Comparison of ENCODE assay signal across 8 mouse cellular contexts in genomic region chr4:150914290-150914733, GRCm38 (mm10). TPM values are rescaled to one million over a fixed set of nuclear protein-coding genes. Genes with fewer than 3 reads are reported as not detected.
A peak's percentile ranks its signal among the peaks of the same experiment; 100 is the strongest.
DNase-seq lines count a peak whose midpoint lies in the region; ATAC-seq and TF ChIP-seq lines count a peak whose summit lies in the region.

Park7 (minus strand) TSS chr4:150914437.
Tnfrsf9 (plus strand) TSS chr4:150914562.

- peak; percentile 93 for DNase-seq in 3134 (ENCODE audit: extremely low read depth, insufficient read length, low spot score)
- DNase-seq in adrenal gland, postnatal 36 days, result peak; percentile 97 to 98
- DNase-seq in heart, adult 8-10 months (ENCODE audit: low spot score), result peak; percentile 96
- DNase-seq in kidney, adult 9 months, result peak; percentile 98
- peak; percentile 98 for DNase-seq in limb, embryonic 14.5 days (ENCODE audit: low spot score)
- peak; percentile 98 for DNase-seq in midbrain, postnatal 0 days (ENCODE audit: low spot score)
- DNase-seq in spleen, postnatal 14 days (ENCODE audit: low spot score in 2 of 2), result peak; percentile 90 to 94

- peak; percentile 84 for TF ChIP-seq CTCF in midbrain, postnatal 0 days (IDR thresholded peaks at IDR 0.05)

- H3K9ac ChIP-seq in embryonic facial prominence, embryonic 13.5 days, result peak within 1 kb of the TSS; percentile 88
- H3K9ac ChIP-seq in limb, embryonic 14.5 days (ENCODE audit: low read depth, low read length, severe bottlenecking), result peak within 1 kb of the TSS; percentile 89
- peak within 1 kb of the TSS; percentile 76 for H3K9ac ChIP-seq in midbrain, postnatal 0 days (replicated peaks; ENCODE audit: low read length, poor library complexity, severe bottlenecking)

- peak; percentile 74; the same call in 1 of the 2 replicates for TF ChIP-seq POLR2A in limb, embryonic 14.5 days (IDR thresholded peaks at IDR 0.05; ENCODE audit: borderline replicate concordance, extremely low read depth, insufficient read depth, insufficient read length)

- ATAC-seq in embryonic facial prominence, embryonic 13.5 days (ENCODE audit: insufficient number of reproducible peaks, insufficient read depth, low FRiP score, low TSS enrichment, low read depth), result peak; percentile 79
- ATAC-seq in limb, embryonic 14.5 days (ENCODE audit: low FRiP score, low read depth), result peak; percentile 90
- ATAC-seq in midbrain, postnatal 0 days (ENCODE audit: low FRiP score), result peak; percentile 84

- H3K27me3 ChIP-seq in embryonic facial prominence, embryonic 13.5 days, result no peaks in the 10 kb centered on the region
- no peaks in the 10 kb centered on the region for H3K27me3 ChIP-seq in limb, embryonic 14.5 days (ENCODE audit: control insufficient read depth, insufficient read depth, low read length)
- H3K27me3 ChIP-seq in midbrain, postnatal 0 days (ENCODE audit: insufficient read depth, low read length), result no peaks in the 10 kb centered on the region

- H3K4me3 ChIP-seq in embryonic facial prominence, embryonic 13.5 days, result peak within 1 kb of the TSS; percentile 58
- H3K4me3 ChIP-seq in limb, embryonic 14.5 days (replicated peaks; ENCODE audit: low read length), result peak within 1 kb of the TSS; percentile 73
- peak within 1 kb of the TSS; percentile 68 for H3K4me3 ChIP-seq in midbrain, postnatal 0 days (ENCODE audit: low read depth, low read length)

- peak within 1 kb of the TSS; percentile 71 for H3K4me2 ChIP-seq in embryonic facial prominence, embryonic 13.5 days
- peak within 1 kb of the TSS; percentile 85 for H3K4me2 ChIP-seq in limb, embryonic 14.5 days (replicated peaks; ENCODE audit: low read depth, low read length, severe bottlenecking)
- peak within 1 kb of the TSS; percentile 69 for H3K4me2 ChIP-seq in midbrain, postnatal 0 days (ENCODE audit: low read depth, low read length, poor library complexity, severe bottlenecking)

- under 1% methylated on average over 48 of the region's 48 CpGs for WGBS in embryonic facial prominence, embryonic 13.5 days
- WGBS in limb, embryonic 14.5 days, result under 1% methylated on average over 47 of the region's 48 CpGs
- WGBS in midbrain, postnatal 0 days, result under 1% methylated on average over 48 of the region's 48 CpGs

- peaks cover 18% of the 10 kb centered on the region for H3K4me1 ChIP-seq in embryonic facial prominence, embryonic 13.5 days
- H3K4me1 ChIP-seq in limb, embryonic 14.5 days (ENCODE audit: control insufficient read depth, insufficient read depth, low read length), result peaks cover 13% of the 10 kb centered on the region
- H3K4me1 ChIP-seq in midbrain, postnatal 0 days (ENCODE audit: insufficient read depth, low read length), result peaks cover 14% of the 10 kb centered on the region; the same call in 1 of the 2 replicates

- no peaks in the 10 kb centered on the region for H3K36me3 ChIP-seq in embryonic facial prominence, embryonic 13.5 days
- H3K36me3 ChIP-seq in limb, embryonic 14.5 days (ENCODE audit: control insufficient read depth, insufficient read depth, low read length), result no peaks in the 10 kb centered on the region
- no peaks in the 10 kb centered on the region for H3K36me3 ChIP-seq in midbrain, postnatal 0 days (ENCODE audit: insufficient read depth, low read length)

- H3K9me3 ChIP-seq in embryonic facial prominence, embryonic 13.5 days, result no peaks in the 10 kb centered on the region
- no peaks in the 10 kb centered on the region for H3K9me3 ChIP-seq in limb, embryonic 14.5 days (ENCODE audit: control insufficient read depth, low read length)
- H3K9me3 ChIP-seq in midbrain, postnatal 0 days (ENCODE audit: low read length), result no peaks in the 10 kb centered on the region

- peak within 1 kb of the TSS; percentile 89 for H3K27ac ChIP-seq in embryonic facial prominence, embryonic 13.5 days
- peak within 1 kb of the TSS; percentile 75 for H3K27ac ChIP-seq in limb, embryonic 14.5 days (replicated peaks; ENCODE audit: low read depth, low read length)
- peak within 1 kb of the TSS; percentile 77 for H3K27ac ChIP-seq in midbrain, postnatal 0 days (ENCODE audit: low read depth, low read length)

RNA-seq across cellular contexts. Expression of gene Park7, which starts in this region (rescaled TPM):
- total RNA-seq in adrenal gland, postnatal 36 days (2021), result 100 to 1,000 TPM; 283 to 288 TPM
- 449 and 477 TPM in 2 replicates for polyA plus RNA-seq in embryonic facial prominence, embryonic 13.5 days (2015; fragmentation: Nextera tagmentation; extraction: Ambion mirVana)
- total RNA-seq in heart, adult 8-10 months (2022), result 100 to 1,000 TPM; 275 to 312 (median 290) TPM
- 223 and 296 TPM in 2 replicates for polyA plus RNA-seq in limb, embryonic 14.5 days (2012; rRNA removed)
- polyA plus RNA-seq in limb, embryonic 14.5 days (2014; fragmentation: Nextera tagmentation; extraction: Ambion mirVana), result 415 and 416 TPM in 2 replicates
- total RNA-seq in midbrain, postnatal 0 days (2014; rRNA removed), result 167 and 180 TPM in 2 replicates
- polyA plus RNA-seq in midbrain, postnatal 0 days (2015; fragmentation: Nextera tagmentation; extraction: Ambion mirVana), result 427 and 453 TPM in 2 replicates

RNA-seq across cellular contexts. Expression of gene Tnfrsf9, which starts in this region (rescaled TPM):
- total RNA-seq in adrenal gland, postnatal 36 days (2021), result under 1 TPM in 1 of 2 experiments, not detected in 1; 0.50 TPM
- polyA plus RNA-seq in embryonic facial prominence, embryonic 13.5 days (2015; fragmentation: Nextera tagmentation; extraction: Ambion mirVana), result 0.39 and 0.51 TPM in 2 replicates
- under 1 TPM; 0.12 to 0.29 (median 0.22) TPM for total RNA-seq in heart, adult 8-10 months (2022)
- 0.79 and 0.80 TPM in 2 replicates for polyA plus RNA-seq in limb, embryonic 14.5 days (2012; rRNA removed)
- 0.08 and 0.19 TPM in 2 replicates for polyA plus RNA-seq in limb, embryonic 14.5 days (2014; fragmentation: Nextera tagmentation; extraction: Ambion mirVana)
- total RNA-seq in midbrain, postnatal 0 days (2014; rRNA removed), result not detected in 2 replicates
- polyA plus RNA-seq in midbrain, postnatal 0 days (2015; fragmentation: Nextera tagmentation; extraction: Ambion mirVana), result 0.25 and 0.29 TPM in 2 replicates

Comparison
In these comparisons a context has a peak if more than half of its experiments do, and no peak if none do; other contexts are left out.
1. Peak in every context shown above with its lines: DNase-seq, ATAC-seq, H3K4me3 ChIP-seq and H3K27ac ChIP-seq.